Mouse (Mus musculus) olfactory bulb, adult 2 months (tissue): ENCODE data around the gene Kpnb1.

ENCODE experiments used
- CTCF ChIP-seq: fragments of 200-500 bp; IDR thresholded peaks from 2 replicates; pipeline ENCODE4 v1.5.1; 2012; ENCODE audit warnings: low read depth, mild to moderate bottlenecking, low read length, moderate library complexity; ENCODE audit not compliant: insufficient read depth
- POLR2A ChIP-seq: fragments of 200-500 bp; IDR thresholded peaks from 2 replicates; pipeline ENCODE4 v1.6.1; 2012; ENCODE audit warnings: mild to moderate bottlenecking, low read depth, low read length, moderate library complexity; ENCODE audit not compliant: insufficient read depth

- TF ChIP-seq POLR2A (no peak), CTCF (no peak)
These were observed 2.8 kb downstream of the Kpnb1 start for GRCm38 (mm10) chr11:97184875-97185274.
